Mouse (Mus musculus): ENCODE data around the gene AI854703.

The AI854703 gene

DNA sequence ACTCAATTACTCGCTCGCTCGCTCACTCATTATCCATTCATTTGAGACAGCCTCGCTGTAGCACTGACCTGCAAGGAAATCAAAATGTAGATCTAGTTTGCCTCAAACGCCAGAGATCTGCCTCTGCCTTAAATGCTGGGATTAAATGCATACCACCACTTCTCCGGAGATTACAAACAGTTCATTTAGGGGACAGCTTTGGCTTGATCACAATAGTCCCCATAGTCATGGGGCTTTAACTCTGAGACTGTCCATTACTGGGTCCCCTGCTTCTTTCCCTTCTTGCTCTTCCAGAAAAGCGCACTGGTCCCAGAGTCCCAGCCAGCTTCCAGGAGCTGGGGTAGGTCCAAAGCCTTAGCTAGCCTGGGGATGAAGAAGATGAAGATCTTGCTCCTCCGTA is at the start of gene AI854703:
AI854703 (plus strand) TSS at position 301 of the 400 bp plus-strand sequence.
- in situ Hi-C loops (cut with MboI, MseI): loop anchor here (10.0 kb wide), 1 partner anchor 308 kb away; no protein-coding TSS in a partner anchor

DNA sequence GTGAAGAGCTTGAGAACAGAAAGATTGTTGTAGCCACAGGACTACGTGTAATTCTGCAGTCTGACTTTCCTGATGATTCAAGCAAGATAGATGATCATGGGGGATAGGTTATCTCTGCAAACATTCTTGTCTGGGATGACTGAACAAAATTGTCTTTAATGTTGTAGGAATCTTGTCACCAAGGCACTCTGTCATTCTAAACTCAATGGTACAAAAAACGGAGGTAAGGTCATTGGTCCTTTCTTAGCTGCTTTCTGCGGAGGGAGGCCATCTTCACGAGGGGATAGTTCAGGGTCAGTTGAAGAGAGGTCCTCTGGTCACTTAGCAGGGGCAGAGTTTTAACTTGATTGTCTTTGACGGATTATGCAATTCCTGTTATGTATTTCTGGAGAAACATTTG is 47.8 kb upstream of the AI854703 start:
- in situ Hi-C loops (cut with MboI, MseI): no loop called here

DNA sequence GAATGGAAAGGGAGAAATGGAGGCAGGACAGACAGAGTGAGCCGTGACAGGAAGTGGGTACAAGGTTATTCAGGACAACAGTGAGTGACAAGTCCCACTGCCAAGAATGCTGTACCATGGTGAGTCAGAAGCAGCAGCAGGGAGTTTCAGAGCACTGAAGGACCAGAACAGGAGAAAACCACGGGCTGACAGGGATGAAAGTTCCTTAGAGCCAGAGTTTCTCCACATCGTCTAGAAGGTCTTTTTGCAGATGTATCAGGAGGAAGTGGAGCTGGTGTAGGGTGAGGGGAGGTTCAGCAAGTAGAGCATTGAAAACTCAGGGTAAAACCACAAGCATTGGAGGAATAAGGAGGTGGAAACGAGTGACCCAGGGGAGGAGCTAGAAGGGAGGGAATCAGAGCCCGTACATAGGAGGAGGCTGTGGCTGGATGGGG is 47.3 kb upstream of the AI854703 start:
- in situ Hi-C loops (cut with MboI, MseI): no loop called here

DNA sequence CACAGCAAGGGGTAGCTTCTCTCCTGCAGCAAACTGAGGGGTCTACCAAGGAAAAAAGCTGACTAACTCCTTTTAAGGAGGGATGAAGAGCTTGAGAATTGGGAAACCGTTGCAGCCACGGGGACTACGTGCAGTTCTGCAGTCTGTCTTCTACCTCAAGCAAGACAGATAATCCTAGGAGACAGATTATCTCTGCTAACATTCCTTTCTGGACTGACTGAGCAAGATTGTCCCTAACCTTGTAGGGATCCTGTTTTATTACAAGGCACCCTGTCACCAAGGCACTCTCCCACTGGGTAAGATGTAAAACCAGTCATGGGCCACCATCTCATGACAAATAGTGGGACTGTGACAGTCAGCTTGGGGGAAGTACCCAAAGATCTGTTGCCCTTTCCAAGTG is 45.3 kb upstream of the AI854703 start:
- in situ Hi-C loops (cut with MboI, MseI): no loop called here

DNA sequence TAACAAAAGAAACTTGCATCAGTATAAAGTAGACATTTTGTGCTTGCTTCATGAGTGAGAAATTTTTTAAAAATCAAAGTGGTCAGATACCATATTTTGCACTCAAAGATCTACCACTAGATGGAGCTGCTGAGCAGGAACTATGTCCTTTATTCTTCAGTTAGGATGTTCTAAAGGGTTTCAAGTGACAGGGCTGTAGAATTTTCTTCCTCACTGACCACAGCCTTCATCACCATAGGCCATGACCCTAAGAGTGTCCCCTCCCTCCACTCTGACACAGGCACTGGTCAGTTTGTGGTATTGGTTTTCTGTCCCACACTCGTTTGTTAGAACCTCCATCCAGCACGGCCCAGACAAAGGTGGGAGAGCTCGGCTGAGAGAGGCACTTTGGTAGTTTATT is 44.5 kb upstream of the AI854703 start:
- in situ Hi-C loops (cut with MboI, MseI): no loop called here

DNA sequence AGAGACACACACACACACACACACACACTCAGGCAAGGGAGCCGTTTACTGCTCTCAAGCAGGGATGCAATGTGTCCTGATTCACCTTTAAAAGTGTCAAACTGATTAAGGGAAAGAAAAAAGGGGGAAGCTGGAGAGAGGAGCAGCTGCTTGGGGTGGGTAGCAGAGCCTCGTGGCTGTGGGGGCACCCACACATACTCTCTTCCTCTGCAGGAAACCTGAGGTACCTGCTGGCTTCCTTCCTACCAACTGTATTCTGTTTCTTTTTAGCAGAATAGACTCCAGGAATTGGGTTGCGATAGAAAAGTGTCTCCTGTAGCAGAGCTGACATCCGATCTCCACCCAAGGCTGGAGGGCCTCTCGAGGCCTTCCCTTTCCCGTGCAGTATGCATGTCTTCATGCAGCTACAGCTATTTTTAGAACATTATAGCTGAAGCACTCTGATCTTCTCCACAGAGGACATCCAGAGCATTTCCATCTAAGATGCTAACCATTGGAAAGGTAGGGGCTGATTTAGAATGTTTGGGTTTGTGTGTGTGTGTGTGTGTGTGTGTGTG is 37.3 kb upstream of the AI854703 start, which contains the start of gene Gm45021:
Gm45021 (plus strand) TSS at position 417 of the 557 bp plus-strand sequence.
- in situ Hi-C loops (cut with MboI, MseI): loop anchor here (5.0 kb wide), 1 partner anchor 43 kb away; no protein-coding TSS in a partner anchor

DNA sequence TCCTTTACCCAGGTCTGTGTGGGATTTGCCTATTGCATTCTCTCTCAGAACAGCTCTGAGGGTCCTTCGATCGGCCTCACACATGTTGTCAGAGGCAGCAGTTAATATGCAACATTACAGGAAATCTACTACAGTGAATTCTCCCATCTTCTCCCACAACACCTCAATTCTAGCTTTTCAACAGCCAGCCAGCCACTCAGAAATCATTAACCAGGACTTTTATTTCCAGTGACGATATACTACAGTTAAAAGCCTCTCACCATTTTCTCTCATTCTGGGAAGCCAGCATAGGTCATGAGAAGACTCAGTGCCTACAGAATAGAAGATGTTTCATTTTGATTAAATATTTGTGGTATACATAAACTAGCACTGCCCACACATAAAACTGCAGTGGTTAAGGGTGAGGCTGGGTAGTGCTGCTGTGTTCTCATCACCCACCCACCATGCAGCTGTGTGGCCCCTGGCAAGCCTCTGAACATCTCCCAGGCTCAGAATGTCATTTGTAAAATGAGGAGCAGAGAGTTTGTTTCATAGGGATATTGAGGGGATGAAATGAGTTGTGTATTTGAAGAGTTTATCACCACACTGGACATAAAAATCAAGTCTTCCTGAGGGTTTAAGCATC is 35.2 kb upstream of the AI854703 start:
- in situ Hi-C loops (cut with MboI, MseI): no loop called here

DNA sequence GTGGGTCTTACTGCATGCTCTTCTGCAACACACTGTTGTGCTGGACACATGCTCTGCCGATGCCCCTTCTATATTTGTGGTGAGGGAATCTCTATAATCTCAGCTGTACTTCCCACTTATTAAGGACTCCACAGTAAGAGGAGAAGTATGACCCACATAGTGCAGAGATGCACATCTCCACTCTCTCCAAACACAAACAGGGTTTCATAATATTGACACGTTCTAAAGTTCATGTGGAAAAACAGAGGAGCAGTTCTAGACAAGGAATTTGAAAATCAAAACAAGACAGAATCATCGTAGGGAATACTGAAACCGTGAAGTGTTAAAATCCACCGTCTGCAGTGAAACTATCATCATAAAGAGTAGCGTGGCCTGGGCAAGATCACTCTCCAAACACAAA is 34.7 kb upstream of the AI854703 start:
- in situ Hi-C loops (cut with MboI, MseI): no loop called here

DNA sequence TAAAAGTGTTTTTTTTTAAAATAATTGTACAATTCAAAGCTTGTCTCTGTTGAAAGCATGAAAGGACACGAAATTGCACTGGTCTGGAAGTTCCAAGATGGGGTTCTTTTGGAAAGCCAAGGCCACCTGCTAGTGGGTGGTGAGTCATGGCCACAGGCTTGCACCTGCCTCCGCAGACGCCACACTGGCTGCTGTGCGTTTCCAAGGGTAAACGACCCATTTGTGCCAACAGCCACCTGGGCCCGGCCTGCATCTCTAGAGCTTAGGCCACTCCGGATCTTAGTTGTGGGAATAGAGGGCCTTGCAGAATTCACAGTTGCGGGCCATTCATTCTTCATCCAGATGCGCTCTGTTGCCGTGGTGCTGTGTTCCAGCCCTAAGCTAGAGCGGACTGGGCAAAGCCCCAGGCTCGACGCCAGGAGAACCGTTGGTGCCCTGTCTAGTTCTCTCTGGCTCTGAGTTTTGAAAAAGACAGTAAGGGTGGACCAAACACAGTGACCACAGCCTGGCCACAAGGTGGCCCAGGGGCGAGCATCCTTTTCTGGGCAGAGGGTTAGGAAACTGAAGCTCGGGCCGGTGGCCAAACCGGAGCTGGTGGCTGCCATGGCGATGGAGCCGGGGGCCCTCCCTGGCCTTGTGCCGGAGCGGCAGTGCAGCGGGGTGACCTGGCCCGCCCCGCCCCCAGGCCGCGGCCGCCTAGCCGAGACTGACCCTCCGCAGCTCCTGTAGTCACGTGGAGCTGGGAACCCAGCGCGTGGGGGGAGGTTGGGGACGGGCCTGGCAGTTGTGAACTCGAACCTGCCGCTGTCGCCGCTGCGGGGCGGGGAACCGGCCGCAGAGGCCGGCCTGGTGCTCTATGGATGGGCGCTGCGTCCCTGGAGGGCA is 33.2 kb upstream of the AI854703 start, which contains the start of the genes Repin1 and Gm44965:
Repin1 (plus strand) TSS at position 726 of the 885 bp plus-strand sequence.
Gm44965 (plus strand) TSS at position 784 of the 885 bp plus-strand sequence.
- in situ Hi-C loops (cut with MboI, MseI): no loop called here

DNA sequence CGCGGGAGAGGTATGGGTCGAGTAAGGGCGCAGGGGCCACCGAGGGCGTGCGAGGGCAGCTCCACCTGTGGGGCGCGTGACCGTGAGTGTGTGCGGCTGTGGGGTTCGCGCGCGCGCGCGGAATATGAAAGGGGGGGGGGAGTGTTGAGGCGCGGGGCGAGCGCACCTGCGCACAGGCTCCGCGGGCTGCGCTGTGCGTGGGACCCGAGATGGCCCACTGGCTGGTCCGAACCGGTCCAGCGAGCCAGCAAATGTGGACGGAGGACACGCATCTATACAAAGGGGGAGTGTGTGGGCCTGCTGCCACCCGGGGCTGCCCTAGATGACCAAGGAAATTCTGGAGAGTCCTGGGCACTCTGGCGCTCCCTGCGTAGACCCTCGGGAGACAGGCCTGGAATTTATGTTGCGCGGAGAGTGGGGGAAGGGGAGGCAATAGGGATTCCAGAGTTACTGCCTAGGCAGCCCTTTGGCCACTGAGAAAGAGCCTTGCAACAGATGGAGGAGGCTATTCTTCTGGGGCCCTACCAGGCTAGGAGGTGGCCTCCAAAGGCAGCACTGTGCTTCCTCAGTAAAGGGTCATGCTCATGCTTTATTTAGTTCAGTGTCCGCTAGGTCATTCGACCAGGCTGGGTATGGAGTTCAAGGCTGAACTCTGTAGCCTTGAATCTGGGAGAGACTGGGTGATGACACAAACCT is 32.4 kb upstream of the AI854703 start:
- in situ Hi-C loops (cut with MboI, MseI): no loop called here

DNA sequence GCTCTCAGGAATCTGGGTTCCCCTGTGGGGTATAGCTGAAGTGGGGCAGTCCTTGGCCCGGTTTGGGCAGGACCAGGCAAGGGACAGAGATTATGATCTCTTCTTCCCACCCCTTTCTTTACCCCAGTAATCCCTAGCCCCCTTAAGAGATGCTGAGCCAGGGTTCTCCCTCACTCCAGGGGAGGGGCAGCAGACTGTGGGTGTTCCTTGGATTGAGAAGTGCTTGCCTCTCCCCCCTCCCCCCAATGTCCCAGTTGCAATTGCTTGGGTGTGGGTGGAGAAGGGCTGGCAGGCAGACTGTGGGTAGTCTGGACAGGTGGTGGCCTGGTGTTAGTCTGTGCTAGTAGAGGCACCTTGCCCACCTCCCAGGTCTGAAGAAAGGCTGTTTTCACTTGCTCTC is 31.3 kb upstream of the AI854703 start:
- in situ Hi-C loops (cut with MboI, MseI): no loop called here

DNA sequence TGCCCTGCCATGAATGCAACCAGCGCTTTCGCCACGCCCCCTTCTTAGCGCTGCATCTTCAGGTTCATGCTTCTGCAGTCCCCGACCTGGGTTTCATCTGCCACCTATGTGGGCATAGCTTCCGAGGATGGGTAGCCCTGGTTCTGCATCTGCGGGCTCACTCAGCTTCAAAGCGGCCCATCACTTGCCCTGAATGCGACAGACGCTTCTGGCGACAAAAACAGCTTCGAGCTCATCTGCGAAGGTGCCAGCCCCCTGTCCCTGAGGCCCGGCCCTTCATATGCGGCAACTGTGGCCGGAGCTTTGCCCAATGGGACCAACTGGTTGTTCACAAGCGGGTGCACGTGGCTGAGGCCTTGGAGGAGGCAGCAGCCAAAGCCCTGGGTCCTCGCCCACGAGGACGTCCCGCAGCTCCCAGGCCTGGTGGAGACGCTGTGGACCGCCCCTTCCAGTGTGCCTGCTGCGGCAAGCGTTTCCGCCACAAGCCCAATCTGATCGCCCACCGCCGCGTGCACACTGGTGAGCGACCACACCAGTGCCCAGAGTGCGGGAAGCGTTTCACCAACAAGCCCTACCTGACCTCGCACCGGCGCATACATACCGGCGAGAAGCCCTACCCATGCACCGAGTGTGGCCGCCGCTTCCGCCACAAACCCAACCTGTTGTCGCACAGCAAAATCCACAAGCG is 29.9 kb upstream of the AI854703 start:
- in situ Hi-C loops (cut with MboI, MseI): no loop called here

DNA sequence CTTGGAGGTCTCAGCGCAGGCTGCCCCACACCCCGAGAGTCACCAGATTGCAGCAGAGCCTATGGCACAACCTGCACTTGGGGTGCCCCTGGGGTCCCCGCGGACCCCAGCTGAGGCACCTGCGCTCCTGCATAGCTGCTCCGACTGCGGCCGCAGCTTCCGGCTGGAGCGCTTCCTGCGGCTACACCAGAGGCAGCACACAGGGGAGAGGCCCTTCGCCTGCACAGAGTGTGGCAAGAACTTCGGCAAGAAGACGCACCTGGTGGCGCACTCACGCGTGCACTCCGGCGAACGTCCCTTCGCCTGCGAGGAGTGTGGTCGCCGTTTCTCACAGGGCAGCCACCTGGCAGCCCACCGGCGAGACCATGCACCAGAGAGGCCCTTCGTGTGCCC is 29.3 kb upstream of the AI854703 start:
- in situ Hi-C loops (cut with MboI, MseI): no loop called here

DNA sequence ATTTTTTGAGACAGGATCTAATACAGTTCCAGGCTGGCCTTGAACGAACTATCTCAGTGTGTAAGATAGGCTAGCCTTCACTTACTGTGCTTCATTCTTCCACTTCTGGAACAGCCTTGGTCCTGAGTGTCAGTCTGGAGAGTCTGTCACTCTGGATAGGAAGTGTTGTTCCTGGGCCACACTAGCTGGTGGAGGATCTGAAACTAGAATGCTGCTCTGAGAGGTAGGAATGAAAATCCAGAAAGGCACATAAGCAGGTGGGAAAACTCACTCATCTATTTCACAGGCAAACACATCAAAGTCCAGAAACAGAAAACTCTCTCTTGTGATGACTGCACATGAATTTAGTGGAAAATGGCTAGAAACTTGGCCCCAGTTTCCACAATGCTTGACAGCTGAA is 26.0 kb upstream of the AI854703 start:
- in situ Hi-C loops (cut with MboI, MseI): no loop called here

DNA sequence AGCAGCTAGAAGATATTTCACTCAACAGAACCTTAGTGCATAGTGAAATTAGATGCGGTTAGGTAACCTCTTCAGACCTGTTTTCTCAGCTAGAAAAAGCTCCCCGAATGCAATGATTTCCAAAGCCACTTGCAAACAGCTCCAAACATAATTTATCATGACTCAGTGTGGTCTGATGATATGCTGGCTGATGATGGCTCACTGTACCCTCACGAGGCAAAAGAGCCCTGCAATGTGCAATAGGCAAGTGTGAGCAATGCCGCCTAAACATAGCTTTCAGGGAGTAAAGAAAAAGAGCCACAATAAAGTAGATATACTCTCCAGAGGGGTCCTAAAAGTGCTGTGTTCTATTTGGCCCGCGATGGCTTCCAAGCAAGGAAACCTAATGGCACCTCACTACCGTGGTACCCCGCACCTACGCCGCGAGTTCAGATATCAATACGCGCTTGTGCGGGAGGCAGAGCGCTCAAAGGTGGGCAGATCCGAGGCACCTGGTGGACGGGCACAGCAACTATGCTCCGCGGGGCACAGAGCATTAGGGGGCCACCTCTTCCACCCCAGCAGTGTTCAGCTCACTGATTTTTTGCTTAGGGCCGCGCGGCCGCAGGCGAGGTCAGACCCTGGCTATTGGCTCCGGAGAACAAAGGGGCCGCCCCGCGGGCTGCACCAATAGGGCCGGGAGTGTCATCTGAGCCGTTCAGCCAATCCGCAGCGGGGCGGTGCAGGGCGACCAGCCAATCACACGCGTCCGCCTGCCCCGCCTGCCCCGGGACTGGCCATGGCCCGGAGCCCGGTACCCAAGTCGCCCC is 25.1 kb upstream of the AI854703 start, which contains the start of gene Zfp775:
Zfp775 (plus strand) TSS at position 793 of the 809 bp plus-strand sequence.
- in situ Hi-C loops (cut with MboI, MseI): no loop called here

DNA sequence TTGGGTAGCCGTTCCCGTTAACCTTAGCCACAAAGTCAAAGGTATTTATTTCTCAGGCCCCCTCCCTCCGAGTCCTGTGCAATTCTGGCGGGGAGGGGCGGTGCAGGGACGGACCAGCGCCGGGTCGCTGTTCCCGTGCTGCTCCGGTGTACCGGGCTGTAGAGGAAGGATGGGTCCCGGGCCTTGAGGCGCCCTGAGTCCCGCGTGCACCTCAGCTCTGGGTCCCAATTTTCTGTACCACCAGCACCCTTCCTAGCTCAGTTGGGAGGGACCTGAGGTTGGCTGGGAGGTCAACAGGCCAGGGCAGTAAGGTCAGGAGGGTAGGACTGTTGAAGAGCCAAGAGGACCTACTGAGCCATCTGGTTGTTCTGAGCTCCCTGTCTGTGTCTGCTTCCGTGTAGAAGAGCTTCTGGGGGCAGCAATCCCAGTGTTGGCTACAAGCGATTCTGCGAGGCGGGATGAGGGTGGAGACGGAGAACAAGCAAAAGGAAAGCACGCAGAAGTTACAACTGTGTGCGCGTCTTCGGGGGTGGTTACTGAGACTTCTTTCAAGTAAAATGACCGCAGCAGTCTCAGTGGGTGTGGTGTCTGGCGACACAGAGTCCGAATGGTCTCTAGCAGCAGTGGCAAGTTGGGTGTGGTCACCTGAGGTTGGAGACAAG is 24.4 kb upstream of the AI854703 start:
- in situ Hi-C loops (cut with MboI, MseI): no loop called here

DNA sequence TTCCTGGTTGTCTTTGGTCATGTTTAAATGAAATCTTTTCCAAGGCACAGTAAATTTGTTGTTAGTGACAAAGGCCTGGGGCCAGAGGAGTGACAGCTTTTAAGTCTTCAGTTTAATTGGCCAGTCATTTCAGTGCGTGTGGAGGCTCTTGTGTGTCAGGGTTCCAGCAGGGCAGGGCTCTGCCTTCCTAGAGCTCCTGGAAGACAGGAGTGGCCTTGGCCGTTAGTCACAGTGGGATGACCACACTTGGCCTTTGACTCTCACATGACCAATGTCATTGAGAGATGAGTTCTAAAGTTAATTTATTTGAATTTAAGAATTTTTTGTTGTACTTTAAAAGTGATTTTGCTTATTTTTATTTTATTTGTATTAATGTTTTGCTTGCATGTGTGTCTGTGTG is 18.4 kb upstream of the AI854703 start:
- in situ Hi-C loops (cut with MboI, MseI): no loop called here

DNA sequence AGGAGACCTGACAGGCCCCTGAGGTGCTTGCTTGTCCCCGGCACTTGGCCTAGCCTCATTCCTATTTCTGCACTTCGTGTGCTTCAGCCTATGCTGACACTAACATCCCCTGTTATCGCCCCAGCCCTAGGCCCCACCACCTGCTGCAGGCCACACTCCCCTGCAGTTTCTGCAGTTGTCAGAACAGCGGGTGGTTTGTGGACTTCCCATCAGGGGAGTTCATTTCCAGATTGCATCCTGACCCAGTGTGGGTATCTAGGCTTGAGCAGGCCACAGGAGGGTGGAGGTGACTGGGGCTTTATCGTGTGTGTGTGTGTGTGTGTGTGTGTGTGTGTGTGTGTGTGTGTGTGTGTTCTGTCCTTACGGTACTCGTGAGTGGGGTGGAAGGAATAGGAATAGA is 17.1 kb upstream of the AI854703 start:
- in situ Hi-C loops (cut with MboI, MseI): no loop called here

DNA sequence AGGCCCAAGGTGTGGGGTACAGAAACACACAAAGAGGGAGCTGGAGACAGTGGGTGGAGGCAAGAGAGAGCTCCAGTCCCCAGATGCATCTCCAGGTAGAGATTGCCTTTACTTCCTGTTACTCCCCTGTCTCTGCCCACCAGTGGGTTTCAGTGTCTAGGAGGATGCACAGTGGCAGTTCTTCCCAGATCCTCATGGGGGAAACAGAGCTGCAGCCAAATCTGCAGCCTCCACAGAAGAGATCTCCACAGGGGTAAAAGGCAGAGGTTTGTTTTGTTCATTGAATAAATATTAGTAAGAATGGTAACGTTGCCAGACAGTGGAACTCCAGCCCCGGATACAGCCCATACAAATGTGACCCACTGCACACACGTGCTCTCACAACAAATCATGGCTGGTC is 15.9 kb upstream of the AI854703 start:
- in situ Hi-C loops (cut with MboI, MseI): no loop called here

DNA sequence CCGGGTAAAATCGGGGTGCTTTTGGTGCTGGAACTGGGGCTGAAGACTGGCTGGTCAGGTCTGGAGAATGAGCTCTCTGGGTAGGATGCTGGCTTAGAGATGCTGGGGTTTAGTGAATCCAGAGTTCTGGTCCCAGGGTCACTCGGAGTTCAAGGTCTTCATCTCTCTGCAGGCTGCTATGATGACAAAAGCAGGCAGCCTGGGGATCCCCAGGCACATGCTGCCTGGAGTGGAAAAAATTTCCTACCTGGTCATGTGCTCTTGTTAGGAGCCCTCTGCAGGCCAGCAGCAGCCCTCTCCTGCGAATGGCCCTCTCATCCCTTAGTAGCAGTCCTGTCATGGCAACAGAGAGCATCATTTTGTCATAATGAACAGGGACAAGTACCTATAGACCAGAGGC is 13.1 kb upstream of the AI854703 start:
- in situ Hi-C loops (cut with MboI, MseI): no loop called here
